Mouse (Mus musculus) brain, embryonic 14.5 days (tissue): ENCODE measurements at regions not wholly inside any gene's neighbourhood (a gene's known extent, or its start where the extent isn't known, plus 50 kb on each side); places are given as distances from the start of the nearest gene placed in this dataset.

Source experiments
- DNase-seq: peaks from one replicate; pipeline ENCODE4 v3.0.0-alpha.2; 2011; ENCODE audit warnings: low read depth
- CTCF ChIP-seq: fragments of 200-500 bp; IDR thresholded peaks from 2 replicates; pipeline ENCODE4 v1.5.1; 2012; ENCODE audit warnings: inconsistent platforms, mild to moderate bottlenecking, moderate library complexity, borderline replicate concordance; ENCODE audit not compliant: insufficient read depth, insufficient read length; ENCODE audit errors: extremely low read depth
- POLR2A ChIP-seq: fragments of 200-500 bp; IDR thresholded peaks from 2 replicates; pipeline ENCODE4 v1.6.1; 2012; ENCODE audit warnings: mild to moderate bottlenecking, inconsistent platforms, borderline replicate concordance; ENCODE audit not compliant: poor library complexity, insufficient read depth, insufficient read length, severe bottlenecking; ENCODE audit errors: extremely low read depth

DNA sequence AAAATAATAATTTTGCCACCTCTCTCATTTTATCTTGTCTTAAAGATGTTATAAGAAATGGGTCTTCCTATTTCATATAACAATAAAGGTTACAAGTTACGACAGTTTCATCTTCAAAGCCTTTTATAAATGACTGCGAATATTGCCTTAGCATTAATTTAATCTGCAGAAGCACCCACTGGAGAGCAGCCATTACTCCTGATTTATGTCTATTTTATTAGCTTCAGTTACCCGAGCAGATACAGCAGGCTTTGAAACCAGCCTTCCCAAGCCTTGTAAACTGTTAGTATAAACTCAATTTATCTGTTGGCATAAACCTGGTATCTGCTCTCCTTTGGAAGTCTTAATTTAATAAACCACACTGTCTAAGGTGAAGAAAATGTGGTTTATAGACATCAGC is 2851.6 kb upstream of the Gm6569 start:
- TF ChIP-seq POLR2A, result no peak
- no peak for TF ChIP-seq CTCF
- no peak for DNase-seq

DNA sequence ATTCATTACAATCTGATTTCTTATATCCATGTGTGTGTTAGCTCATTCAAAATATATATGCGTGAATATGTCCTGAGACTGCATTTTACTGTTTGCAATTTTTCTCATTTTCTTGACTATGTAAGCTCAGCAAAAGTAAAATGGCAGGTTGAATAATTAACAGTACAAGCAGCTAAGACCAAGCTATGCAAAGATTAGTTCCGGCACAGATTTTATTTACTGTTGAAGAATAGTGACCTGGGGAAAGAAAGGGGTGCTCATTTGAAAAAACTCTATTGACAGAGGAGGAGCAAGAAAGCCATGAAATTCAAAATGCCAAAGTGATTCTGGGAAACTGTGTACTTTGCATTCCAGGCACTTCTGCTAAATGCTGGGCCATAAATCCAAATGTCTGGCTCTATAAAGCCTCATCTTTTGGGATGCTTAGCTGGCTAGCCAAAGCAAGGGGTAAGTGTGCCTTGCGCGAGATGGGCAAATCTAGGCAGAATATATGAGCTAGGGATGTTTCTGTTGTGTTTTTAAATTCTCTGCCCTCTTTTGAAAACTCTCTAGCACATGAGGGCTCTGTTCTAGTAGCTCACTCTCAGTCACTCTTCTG is 2846.3 kb upstream of the Gm6569 start:
- TF ChIP-seq POLR2A, result no peak
- no peak for TF ChIP-seq CTCF
- DNase-seq, result peak; percentile 9

DNA sequence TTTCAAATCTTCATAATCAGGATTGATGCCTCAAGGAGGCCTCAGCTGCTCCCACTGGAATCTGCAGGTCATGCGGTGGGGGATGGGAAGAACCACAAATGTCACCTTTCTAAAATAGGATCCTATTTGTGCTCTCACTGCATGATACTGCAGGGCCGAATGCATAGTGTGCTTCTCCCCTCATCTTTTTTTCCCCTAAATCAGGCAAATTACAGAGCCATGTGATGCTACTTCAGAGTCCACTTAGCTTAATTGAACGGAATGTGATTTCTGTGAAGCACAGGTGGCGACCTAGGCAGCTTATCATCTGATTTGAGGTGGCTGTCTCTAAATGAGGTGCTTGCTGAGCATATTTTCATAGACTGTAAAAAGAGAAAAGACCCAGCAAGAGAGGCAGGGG is 2841.0 kb upstream of the Gm6569 start:
- TF ChIP-seq CTCF (no peak), POLR2A (no peak)
- DNase-seq, result peak; percentile 53

DNA sequence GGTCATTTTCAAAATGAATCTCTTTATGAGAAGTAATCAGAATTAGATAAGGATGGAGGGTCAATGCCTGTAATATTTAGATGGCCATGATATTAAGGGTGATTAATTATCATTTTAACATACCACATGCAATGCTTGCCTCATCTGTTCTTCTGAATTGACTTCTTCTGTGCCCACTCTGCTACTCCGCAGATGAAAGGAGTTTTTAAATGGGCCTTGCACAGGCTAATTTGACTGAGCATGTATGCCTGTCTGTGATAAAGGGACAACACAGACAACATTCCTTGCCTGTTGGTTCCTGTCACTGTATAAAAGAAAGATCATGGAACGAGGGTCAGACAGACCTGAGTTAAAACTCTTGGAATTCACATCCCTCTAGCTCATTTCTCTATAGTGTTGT is 2824.0 kb upstream of the Gm6569 start:
- DNase-seq, result no peak
- no peak for TF ChIP-seq CTCF
- TF ChIP-seq POLR2A, result no peak

DNA sequence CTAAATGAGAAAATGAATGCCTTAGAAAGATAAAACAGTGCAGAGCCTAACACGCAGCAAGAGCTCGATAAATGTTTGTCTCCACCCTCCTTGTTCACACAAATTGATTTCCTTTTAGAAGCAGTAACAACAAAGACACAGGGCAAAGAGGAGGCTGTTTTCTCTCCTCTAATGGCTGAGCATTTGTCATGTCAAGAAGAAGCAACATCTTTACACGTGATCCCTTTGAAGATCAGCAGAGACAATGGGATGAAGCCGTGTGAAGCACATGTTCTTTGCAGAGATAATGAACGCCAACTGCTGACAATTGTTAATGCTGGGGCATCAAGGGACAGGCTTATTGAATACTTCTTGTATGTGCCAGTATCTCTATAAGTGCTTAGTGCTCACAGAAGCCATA is 2823.6 kb upstream of the Gm6569 start:
- no peak for TF ChIP-seq POLR2A
- no peak for TF ChIP-seq CTCF
- peak; percentile 69 for DNase-seq

DNA sequence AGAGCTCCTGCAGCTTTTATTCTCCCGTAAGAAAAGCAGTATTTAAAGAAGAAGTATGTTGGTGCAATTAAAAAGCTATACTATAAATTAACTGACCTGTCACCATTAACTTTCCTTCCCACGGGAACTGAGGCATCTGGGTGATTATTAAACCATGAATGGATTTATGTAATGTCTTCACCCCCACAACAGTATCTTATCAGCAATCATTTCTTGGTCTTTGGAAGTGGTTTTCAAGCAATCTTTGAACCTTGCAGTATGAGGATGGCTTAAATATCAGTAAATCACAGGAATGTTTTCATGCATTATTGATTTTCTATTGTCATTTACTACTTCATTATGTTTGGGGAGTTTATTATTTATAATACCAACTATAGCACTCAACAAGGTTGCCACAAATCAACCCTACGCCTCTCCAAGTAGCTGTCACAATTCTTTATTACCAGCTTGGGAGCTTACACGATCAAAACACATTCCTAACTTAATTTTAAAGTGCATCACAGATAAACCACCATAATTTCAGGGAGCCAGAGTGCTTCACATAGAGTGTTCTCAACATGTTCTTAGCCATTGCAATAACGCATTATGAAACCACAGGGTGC is 2780.0 kb upstream of the Gm6569 start:
- TF ChIP-seq CTCF, result no peak
- TF ChIP-seq POLR2A, result no peak
- DNase-seq, result no peak

DNA sequence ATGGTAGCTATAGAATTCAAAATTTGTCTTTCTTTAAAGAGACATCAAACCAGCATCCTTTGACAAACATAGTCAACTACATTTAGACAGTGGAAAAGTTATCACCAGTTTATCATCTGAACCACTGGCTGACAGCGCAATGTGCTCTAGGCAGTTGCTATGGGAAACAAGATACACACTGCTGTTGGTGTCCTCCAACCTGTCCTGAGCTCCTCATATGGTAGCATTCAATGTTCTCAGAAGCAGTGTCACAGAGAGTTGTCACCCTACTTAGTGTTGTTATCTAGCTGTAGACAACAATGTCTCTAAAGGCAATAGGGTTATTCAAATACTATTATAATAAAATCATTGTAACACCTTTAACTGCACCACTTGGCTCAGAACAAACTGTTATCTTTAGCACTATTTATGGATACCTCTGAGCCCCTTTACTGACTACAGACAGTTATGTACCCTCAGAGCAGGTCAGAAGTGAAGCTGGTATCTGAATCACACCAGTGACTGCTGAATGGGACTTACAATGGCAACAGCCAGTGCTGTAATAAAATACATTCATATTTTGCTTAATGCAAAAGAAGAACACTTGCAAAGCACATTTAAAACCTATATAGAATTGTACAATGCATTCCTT is 2747.9 kb upstream of the Gm6569 start:
- no peak for TF ChIP-seq POLR2A
- no peak for TF ChIP-seq CTCF
- no peak for DNase-seq

DNA sequence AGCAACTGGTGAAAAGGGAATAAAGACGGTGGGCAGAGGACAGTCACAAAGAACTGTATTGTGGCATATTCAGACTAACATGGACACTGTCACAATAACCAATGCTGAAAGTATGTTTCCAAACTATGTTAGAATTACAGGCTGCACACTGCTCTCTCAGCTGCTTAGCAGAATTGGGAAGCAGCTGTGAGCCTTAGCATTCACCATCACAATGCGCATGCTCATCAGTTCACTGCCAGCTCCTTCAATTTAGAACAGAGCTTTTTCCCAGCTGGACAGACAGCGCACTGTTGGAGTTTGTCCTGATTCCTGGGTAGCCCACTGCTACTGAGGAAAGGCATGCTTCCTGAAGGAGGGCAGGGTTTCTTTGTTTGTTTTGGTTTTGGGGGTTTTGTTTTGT is 2735.2 kb upstream of the Gm6569 start:
- TF ChIP-seq POLR2A (no peak), CTCF (no peak)
- DNase-seq, result peak; percentile 77

DNA sequence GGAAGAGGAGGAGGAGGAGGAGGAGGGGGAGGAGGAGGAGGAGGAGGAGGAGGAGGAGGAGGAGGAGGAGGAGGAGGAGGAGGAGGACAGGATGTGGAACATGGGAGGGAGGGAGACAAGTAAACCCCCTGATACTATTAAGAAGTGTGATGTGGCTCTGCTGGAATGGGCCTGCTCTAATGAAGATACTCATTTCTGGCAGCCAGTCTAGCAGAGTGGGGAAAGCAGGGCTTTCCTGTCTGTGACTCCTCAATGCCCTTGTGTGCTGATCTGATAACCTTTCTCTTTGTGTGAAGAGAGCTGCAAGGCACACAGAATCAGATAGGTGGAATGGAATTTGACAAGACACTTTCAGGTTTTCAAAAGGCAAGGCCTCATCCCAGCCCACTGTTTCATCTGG is 2704.6 kb upstream of the Gm6569 start:
- TF ChIP-seq CTCF, result no peak
- TF ChIP-seq POLR2A, result no peak
- no peak for DNase-seq

DNA sequence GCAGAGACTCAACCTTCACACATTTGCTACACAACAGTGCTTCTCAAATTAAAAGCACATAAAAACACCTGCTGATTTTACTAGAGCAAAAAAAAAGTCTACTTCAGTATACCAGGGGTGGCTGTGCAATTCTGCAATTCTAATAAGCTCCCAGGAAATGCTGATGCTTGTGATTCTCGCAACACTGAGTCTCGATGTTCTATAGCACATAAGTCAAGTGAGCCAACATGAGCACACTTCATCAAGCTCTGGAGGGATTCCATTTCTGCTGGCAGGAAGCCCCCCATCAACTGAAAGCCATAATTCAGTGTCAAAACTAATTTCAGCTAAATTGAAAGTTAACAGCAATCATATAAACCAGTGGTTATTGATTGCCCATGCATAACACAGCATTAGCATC is 2676.7 kb upstream of the Gm6569 start:
- peak; percentile 62 for DNase-seq
- TF ChIP-seq CTCF, result no peak

DNA sequence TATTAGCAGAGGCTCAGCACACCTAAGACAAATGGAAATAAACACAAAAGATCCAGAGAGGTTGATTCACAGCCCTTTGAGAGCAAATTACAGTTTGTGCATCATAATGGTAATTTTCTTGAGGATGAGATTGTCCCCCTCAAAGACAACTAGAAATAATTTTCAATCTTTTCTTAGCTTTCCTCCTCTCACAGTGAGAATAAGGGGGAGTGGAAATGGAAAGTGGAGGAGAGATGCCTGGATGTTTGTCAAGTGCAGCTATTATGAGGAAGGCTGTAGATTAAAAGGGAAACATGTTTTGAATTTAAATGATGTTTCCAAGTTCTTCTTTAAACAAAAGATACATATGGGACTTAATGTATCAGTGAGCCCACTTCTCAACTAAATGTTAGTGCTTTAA is 2672.3 kb upstream of the Gm6569 start:
- DNase-seq, result peak; percentile 57
- TF ChIP-seq CTCF (no peak), POLR2A (no peak)
